Mouse (Mus musculus): ENCODE measurements around the gene Ap1s1. TPM values are rescaled to one million over a fixed set of nuclear protein-coding genes. Genes with fewer than 3 reads are reported as not detected.

The Ap1s1 gene
- total RNA-seq, 1 experiment from 2014 or later, result 11.6 TPM

DNA sequence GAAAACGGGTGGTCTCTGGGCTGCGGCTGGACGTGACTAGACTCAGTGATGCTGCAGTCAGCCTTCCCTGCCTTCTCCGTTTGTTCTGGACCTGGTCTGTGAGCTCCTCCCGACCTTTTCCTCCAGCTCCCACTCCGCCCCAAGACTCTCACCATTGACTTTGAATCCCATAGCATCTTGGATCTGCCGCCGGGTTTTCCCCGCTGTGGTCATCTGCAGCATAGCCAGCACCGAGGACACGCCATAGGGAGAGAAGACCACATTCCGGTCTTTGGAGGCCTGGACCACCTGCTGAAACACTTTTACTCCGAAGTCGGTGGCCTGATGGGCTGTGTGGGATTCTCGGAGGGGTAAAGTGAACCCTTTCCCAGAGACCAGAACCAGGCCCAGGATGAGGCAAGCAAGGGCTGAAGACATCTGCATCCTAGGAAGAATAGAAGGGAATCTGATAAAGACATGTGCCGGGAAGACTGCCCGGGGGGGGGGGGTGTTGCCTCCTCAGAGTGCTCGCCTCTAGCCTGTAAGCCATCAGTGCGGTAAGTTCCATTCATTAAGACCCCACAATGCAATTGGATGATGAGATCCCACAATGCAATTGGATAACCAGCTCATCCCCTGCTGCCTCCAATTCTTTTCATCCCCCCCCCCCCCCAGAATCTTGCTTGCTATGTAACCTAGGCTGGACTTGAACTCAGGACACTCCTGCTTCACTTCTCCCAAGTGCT lies 25.1 kb upstream of the Ap1s1 start:
- ATAC-seq (replicated peaks; ENCODE audit: insufficient number of reproducible peaks, low FRiP score, low TSS enrichment, poor library complexity, severe bottlenecking), result no peak

DNA sequence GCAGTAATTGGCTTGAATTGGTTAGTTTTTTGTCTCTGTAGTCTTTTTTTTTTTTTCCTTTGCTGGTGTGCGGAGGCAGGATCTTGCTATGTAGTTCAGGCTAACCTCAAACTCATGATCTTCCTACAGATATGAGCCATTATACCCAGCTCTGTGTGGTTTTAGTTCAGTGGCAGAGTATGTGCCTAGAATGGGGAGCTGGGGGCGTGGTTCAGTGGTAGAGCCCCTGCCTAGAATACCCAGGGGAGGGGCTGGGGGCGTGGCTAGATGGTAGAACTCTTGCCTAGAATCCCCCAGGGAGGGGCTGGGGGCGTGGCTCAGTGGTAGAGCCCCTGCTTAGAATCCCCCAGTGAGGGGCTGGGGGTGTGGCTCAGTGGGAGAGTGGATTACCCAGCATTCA lies 22.8 kb upstream of the Ap1s1 start:
- ATAC-seq (replicated peaks; ENCODE audit: insufficient number of reproducible peaks, low FRiP score, low TSS enrichment, poor library complexity, severe bottlenecking), result no peak

DNA sequence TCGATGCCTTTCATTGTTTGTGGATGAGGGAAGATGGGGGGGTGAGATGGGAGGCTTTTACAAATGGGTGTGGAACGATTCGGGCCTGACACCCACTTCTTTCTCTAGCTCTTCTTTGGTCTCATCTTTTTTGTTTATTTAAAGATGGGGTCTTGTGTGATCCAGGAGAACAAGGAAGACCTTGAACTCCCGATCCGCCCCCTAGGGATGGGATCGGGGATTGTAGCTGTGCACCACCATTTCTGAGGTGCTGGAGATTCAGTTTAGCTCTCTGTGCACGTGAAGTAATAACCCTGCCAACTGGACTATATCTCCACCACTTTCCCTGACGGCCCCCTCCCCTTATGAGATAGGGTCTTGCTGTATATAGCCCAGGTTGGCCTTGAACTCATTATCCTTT lies 20.0 kb upstream of the Ap1s1 start:
- ATAC-seq (replicated peaks; ENCODE audit: insufficient number of reproducible peaks, low FRiP score, low TSS enrichment, poor library complexity, severe bottlenecking), result no peak

DNA sequence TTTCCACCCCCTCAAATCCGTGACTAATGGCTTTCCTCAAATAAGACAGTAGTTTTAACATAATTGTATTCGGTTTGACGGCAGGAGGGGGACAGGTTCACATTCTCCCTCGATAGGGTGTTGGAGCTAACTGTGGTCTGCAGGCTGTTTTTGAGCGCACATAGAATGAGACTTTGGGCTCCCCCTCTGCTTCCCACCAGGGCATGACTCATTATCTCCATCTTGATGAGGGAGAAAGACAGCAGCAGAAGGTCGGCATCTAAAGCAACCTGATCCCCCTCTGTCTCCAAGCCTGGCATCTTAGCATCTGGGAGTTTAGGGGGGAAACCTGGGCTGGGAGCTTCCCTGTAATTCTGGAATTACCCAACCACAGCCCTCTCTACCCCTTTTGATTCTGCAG lies 19.5 kb upstream of the Ap1s1 start:
- no peak for ATAC-seq (replicated peaks; ENCODE audit: insufficient number of reproducible peaks, low FRiP score, low TSS enrichment, poor library complexity, severe bottlenecking)

DNA sequence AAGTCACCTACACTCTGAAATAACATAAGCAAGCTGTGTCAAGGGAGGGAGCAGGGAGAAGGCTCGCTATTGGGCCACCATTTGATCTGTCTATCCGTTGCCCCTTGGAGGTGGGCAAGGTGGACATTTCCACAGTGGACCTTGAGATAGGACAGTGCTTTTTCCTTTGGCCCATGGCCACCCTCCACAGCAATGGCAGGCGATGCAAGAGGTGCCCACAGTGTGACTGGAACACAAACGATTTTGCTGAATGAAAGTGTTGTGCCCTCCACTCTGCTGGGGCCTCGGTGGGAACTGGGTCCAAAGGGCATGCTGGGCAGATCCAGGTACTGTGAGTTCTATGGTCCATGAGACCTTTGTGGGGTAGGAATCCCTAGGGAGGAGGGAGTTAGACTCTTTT lies 16.7 kb upstream of the Ap1s1 start:
- no peak for ATAC-seq (replicated peaks; ENCODE audit: insufficient number of reproducible peaks, low FRiP score, low TSS enrichment, poor library complexity, severe bottlenecking)

DNA sequence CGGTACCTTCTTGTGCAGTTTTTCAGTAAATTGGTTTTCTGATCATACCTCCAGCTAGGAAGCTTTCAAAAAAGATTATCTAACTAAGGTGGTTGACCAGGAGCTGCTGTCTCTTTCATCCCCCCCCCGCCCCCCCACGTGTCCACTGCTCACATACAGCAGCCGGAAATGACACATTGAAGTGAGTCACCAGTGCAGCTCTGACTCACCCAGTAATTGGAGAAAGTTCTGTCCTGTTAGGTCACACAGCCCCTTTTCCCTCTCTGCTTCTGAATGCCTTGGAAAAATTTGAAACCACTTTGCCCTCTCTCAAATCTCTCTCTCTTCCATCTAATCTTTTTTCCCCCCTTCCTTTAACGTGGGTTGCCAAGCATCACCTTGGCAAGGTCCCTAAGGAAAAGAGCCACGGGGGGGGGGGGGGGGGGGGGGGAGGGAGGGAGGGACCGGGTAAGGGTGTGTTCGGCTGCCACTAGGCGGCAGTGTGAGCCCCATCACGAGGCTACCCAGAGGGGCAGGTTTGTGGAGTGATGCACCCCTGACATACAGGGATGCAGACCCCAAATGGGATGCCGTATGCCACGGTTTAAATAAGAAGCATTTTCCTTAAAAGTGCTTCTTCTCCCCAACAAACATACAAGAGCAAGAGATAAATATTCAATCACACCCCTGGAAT lies 16.0 kb upstream of the Ap1s1 start:
- ATAC-seq (replicated peaks; ENCODE audit: insufficient number of reproducible peaks, low FRiP score, low TSS enrichment, poor library complexity, severe bottlenecking), result no peak

DNA sequence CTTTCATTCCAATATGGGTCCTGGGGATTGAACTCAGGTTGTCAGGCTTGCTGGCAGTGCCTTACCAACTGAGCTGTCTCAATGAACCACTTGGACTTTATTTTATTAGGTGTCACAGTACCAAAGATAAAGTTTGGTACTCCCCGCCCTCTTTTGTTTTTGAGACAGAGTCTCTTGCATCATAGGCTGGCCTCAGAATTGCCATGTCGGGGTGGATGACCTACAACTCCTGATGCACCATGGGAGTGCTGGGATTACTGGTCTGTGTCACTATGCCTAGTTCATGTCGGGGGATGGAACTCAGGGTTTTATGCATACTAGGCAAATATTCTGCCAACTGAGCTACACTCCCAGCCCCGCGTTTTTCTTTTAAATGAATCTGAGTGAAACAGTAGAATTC lies 8.9 kb upstream of the Ap1s1 start:
- no peak for ATAC-seq (replicated peaks; ENCODE audit: insufficient number of reproducible peaks, low FRiP score, low TSS enrichment, poor library complexity, severe bottlenecking)

DNA sequence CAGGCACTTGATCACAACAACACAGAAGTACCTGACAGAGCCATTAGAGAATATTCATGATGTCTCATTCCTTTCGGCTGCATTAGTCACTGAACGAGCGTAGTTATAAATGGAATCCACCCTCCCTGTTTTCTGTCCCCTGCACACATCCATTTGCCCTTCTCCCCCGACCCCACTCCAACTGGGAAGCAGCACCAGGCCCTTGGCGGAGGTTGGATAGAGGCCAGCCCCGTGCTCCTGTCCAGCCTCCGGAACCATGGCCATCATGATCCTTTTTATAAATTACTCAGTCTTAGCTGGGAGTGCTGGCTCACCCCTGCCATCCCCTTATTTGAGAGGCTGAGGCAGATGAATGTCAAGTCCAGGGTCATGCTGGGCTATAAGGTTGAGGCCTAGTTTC lies 8.4 kb upstream of the Ap1s1 start:
- no peak for ATAC-seq (replicated peaks; ENCODE audit: insufficient number of reproducible peaks, low FRiP score, low TSS enrichment, poor library complexity, severe bottlenecking)

DNA sequence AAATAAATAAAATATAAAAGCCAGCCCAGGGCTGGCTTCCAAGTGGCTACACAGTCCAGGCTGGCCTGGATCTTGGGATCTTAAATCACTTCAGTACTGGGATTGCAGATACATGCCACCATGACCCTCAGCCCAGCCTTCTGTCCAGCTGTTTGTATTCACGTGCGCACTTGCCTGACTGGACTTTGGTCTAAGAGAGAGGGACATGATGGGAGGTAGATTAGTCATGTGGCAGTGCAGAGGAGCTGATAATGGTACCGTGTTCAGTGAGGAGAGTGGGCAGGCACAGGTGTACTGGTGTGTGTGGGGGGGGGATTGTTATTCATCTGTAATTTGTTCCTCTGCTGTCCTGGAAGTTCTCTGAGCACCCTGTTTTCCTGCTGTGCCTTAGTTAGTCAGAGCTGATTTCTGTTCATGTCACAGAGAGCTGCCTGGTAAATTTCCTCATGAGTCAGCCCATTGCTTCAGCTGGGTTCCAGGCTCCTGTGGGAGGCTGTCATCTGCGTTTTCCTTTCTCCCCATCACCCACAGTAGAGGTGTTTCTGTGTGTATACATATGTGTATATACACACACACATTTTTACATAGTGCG lies 6.1 kb upstream of the Ap1s1 start:
- no peak for ATAC-seq (replicated peaks; ENCODE audit: insufficient number of reproducible peaks, low FRiP score, low TSS enrichment, poor library complexity, severe bottlenecking)

DNA sequence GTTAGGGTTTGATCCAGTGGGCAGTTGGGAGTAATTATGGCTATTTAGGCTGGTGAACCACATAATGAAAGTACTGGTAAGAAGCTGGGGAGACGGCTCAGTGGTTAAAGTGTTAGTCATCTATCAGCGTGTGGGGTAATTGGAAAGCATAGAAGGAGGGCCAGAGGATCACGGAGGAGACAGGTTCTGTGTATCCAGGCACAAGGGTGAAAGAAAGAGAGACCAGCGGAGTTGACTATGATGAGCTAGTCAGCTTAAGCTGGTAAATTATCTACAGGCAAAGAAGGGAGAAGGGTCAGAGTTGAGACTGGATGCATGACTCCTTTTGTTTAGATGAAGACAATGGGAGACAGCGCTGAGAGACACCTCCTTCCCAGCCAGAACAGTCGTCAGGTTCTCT lies 5.2 kb upstream of the Ap1s1 start:
- ATAC-seq (replicated peaks; ENCODE audit: insufficient number of reproducible peaks, low FRiP score, low TSS enrichment, poor library complexity, severe bottlenecking), result no peak

DNA sequence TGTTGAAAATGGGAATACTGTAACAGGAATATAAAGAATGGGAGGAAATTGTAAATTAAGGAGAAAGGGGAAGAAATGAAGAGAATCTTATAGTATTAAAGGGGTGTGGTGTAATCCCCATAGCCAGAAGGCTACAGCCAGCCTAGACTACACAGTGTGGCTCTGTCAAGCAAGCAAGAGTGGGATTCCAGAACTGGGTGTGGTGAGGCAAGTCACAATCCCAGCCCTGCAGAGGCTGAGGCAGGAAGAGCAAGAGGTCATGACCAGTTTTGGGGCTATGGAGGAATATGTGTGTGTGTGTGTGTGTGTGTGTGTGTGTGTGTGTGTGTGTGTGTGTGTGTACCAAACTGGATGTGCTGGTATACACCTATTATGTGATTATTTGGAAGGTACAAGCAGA lies 1.1 kb upstream of the Ap1s1 start:
- no peak for ATAC-seq (replicated peaks; ENCODE audit: insufficient number of reproducible peaks, low FRiP score, low TSS enrichment, poor library complexity, severe bottlenecking)

DNA sequence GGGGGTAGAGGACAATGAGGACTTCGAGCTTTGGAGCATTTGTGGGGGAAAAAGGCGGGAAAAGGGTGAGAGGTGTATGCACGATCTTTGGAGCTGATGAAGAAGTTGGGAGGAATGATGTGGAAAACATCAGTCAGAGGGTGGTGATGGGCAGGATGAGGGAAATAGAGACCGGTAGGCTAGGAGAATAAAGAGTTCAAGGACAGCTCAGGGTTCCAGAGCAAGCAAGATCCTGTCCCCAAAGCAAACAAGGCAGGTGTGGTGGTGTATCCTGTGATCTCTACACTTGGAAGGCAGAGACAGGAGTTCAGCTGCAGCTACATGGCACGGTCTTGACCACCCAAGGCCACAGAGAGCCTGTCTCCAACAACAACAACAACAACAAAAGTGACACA lies 386 bp upstream of the Ap1s1 start:
- 0 out of 2 replicates have a peak, but pooled peaks have one; percentile 7 for ATAC-seq (replicated peaks; ENCODE audit: insufficient number of reproducible peaks, low FRiP score, low TSS enrichment, poor library complexity, severe bottlenecking)

DNA sequence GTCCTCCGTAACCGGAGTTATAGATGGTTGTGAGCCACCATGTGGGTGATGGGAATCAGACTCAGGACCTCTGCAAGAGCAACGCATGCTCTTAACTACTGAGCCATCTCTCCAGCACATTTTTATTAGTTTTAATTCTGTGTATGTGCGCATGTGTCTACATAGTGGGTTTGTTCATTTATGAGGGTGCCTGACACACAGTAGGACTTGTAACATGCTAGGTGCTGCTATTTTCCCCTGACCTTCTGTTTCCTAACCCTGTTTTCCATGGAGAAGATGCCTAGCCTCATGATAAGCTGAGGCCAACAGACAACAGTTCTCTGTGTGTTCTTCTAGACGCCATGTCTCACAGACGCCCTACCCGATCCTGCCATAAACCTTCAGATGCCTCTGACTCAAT lies 1.9 kb downstream of the Ap1s1 start:
- ATAC-seq (replicated peaks; ENCODE audit: insufficient number of reproducible peaks, low FRiP score, low TSS enrichment, poor library complexity, severe bottlenecking), result no peak

DNA sequence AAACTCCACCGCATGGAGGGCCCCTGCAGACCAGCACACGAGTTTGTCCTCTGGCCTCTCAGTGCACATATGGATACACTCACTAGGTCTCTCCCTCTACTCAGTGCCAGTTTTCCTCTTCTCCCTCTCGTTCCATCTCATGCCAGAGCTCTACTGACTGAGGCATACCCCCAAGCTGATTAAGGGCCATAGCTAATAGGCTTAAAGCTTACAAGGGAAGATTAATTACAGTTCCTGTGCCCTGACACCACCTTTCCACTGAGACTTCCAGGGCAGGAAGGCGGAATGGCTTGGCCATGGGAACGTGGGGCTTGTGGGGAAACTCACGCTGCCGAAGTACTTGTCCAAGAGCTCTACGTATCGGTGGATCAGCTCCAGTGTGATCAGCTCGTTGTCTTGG lies 4.5 kb downstream of the Ap1s1 start:
- no peak for ATAC-seq (replicated peaks; ENCODE audit: insufficient number of reproducible peaks, low FRiP score, low TSS enrichment, poor library complexity, severe bottlenecking)

DNA sequence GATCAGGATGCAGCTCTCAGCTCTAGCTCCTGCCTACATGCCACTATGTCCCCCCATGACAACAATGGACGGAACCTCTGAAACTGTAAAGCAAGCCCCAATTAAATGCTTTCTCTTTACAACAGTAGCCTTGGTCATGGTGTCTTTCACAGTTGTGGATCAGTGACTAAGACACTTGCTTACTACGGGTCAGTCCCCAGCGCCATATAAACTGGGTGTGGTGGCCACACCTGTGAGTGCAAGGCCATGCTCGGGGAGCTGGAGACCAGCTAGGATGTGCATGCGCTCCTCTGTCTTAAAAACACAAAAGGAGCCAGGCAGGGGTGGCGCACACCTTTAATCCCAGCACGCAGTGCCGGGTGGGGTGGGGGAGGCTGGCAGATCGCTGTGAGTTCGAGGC lies 6.5 kb downstream of the Ap1s1 start:
- no peak for ATAC-seq (replicated peaks; ENCODE audit: insufficient number of reproducible peaks, low FRiP score, low TSS enrichment, poor library complexity, severe bottlenecking)

DNA sequence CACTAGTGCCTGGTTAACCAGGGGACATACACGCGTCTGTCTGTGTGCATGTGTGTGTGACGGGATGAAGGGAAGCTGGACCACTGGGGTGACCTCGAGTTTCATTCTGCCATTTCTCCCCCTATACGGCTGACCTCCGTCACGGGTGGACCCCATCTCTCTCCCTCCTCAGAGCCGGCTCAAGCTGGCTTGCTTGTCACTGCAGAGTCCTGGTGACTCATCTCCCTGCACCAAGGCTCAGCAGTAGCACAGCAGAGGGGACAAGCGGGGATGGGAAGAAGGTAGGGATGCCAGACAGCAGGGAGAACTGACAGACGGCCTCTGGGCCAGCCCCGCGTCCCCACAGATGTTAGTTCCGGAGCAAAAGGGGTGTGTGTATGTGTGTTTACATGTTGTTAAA lies 9.7 kb downstream of the Ap1s1 start:
- no peak for ATAC-seq (replicated peaks; ENCODE audit: insufficient number of reproducible peaks, low FRiP score, low TSS enrichment, poor library complexity, severe bottlenecking)

DNA sequence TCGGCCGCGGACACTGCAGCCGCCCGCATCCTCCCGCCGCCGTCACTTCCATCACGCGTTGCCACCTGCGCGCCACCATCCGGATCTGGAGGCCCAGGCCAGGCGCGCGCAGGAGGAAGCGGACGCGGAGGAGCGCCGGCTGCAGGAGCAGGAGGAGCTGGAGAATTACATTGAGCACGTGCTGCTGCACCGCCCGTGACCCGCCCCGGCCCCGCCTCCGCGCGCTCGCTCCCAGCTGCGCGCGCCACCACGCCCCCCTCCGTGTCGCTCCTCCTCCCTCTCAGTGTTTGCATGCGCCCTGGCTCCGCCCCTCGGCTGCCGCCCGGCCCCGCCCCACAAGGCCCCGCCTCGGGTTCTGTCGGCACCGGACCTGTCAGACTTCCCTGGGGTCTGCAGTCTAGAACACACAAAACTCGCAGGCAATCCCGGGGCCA lies 13.3 kb downstream of the Ap1s1 start:
- ATAC-seq (replicated peaks; ENCODE audit: insufficient number of reproducible peaks, low FRiP score, low TSS enrichment, poor library complexity, severe bottlenecking), result 0 out of 2 replicates have a peak, but pooled peaks have one; percentile 32

DNA sequence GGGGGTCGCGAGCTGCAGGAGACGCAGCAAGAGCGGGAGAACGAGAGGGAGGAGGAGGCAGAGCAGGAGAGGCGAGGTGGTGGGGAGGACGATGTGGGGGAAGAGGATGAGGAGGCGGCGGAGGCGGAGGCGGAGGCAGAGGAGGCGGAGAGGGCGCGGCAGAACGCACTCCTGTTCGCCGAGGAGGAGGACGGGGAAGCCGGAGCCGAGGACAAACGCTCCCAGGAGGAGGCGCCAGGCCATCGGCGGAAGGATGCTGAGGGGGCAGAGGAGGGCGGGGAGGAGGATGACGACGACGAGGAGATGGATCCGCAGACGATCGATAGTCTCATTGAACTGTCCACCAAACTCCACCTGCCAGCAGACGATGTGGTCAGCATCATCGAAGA lies 13.9 kb downstream of the Ap1s1 start:
- no peak for ATAC-seq (replicated peaks; ENCODE audit: insufficient number of reproducible peaks, low FRiP score, low TSS enrichment, poor library complexity, severe bottlenecking)

DNA sequence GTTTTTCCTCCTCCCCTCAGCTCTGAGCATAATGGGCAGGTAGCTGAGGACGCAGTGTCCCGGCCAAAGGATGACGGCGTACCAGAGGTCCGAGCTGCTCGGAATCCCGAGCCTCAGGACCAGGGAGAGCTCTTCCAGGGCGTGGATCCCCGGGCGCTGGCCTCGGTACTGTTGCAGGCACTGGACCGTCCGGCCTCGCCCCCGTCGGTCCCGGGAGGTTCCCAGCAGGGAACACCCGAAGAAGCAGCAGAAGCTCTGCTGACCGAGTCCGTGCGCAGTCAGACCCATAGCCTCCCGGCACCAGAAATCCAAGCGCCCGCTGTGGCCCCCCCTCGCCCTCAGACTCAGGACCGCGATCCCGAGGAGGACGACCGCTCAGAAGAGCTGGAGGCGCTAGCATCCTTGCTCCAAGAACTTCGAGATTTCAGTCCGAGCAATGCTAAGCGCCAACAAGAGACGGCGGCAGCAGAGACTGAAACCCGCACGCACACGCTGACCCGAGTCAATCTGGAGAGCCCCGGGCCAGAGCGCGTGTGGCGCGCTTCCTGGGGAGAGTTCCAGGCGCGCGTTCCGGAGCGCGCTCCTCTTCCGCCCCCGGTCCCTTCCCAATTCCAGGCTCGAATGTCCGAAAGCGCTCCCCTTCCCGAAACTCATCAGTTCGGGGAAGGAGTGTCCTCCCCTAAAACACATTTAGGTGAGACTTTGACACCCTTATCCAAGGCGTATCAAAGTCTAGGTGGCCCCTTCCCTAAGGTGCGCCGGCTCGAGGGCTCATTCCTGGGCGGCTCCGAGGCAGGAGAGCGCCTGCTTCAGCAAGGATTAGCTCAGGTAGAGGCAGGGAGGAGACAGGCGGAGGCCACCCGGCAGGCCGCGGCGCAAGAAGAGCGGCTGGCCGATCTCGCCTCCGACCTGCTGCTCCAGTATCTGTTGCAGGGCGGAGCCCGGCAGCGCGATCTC lies 14.6 kb downstream of the Ap1s1 start:
- ATAC-seq (replicated peaks; ENCODE audit: insufficient number of reproducible peaks, low FRiP score, low TSS enrichment, poor library complexity, severe bottlenecking), result no peak
